Mouse (Mus musculus) ovary, postnatal 14 days (tissue): Measurements from ENCODE around the gene Capza3.

ENCODE experiments used
- DNase-seq: peaks from one replicate; pipeline ENCODE4 v3.0.0; 2022; ENCODE audit warnings: low spot score

The Capza3 gene

GRCm38 (mm10) chr6:140040952-140041351 is at the start of gene Capza3:
Capza3 (plus strand) TSS chr6:140041252.
- no peak for DNase-seq

- DNase-seq = no peak
These were observed 35.9 kb upstream of the Capza3 start for GRCm38 (mm10) chr6:140005181-140005580.

GRCm38 (mm10) chr6:140024404-140024803 is 16.6 kb upstream of the Capza3 start:
- DNase-seq = no peak

GRCm38 (mm10) chr6:140041357-140041756 is 305 bp downstream of the Capza3 start, which contains the start of gene Plcz1:
Plcz1 (minus strand) TSS chr6:140041457.
- DNase-seq = no peak

GRCm38 (mm10) chr6:140051476-140051875 is 10.4 kb downstream of the Capza3 start:
- DNase-seq = no peak

GRCm38 (mm10) chr6:140054271-140054928 is 13.3 kb downstream of the Capza3 start:
- DNase-seq = no peak

- DNase-seq = no peak
These were observed 28.1 kb downstream of the Capza3 start for GRCm38 (mm10) chr6:140069177-140069576.

- DNase-seq = no peak
These were observed 39.9 kb downstream of the Capza3 start for GRCm38 (mm10) chr6:140080933-140081332.

GRCm38 (mm10) chr6:140081739-140082138 is 40.7 kb downstream of the Capza3 start:
- DNase-seq = no peak

- no peak for DNase-seq
These were observed 48.8 kb downstream of the Capza3 start for GRCm38 (mm10) chr6:140089855-140090254.
